Mouse (Mus musculus): ENCODE data around the gene Trank1.

- TF ChIP-seq ZC3H11A (IDR thresholded peaks at IDR 0.05; ENCODE audit: borderline replicate concordance, low read depth, low read length) = no peak
- TF ChIP-seq ZNF384 (IDR thresholded peaks at IDR 0.05; ENCODE audit: low read depth, low read length) = no peak
- TF ChIP-seq MAFK (IDR thresholded peaks at IDR 0.05; ENCODE audit: insufficient read depth, low read depth, low read length) = no peak
These were observed 79.5 kb downstream of the Trank1 start for GRCm38 (mm10) chr9:111391036-111391435.

All from ES-E14 (cell line).